Mouse (Mus musculus): ENCODE measurements around the gene Fsip1. TPM values are rescaled to one million over a fixed set of nuclear protein-coding genes. Genes with fewer than 3 reads are reported as not detected.

Fsip1 gene
- polyA plus RNA-seq (2017; shearing (Covaris generic)) = 0.37 TPM

DNA sequence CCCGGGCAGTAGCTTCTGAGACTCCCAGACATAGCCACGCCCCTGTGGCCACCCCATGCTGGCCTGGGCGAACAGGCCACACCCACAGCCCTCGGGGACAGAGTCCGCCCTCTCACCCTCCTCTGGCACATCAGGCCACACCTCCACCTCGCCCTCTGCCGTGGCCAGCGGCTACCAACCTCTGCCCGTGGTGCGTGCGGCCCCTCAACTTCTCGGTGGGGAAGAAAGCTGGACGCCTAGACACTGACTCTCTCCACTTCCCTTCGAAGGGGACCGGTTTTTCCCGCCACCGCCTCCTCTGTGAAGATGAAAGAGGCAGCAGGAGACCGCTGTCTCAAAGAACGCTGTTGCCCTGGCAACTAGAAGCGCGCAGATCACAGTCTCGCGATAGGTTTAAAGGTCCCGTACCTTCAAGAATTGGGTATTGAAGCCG is at the start of gene Fsip1:
Gene Fsip1, minus strand, starts transcription at position 346 of the 433 bp plus-strand sequence.

DNA sequence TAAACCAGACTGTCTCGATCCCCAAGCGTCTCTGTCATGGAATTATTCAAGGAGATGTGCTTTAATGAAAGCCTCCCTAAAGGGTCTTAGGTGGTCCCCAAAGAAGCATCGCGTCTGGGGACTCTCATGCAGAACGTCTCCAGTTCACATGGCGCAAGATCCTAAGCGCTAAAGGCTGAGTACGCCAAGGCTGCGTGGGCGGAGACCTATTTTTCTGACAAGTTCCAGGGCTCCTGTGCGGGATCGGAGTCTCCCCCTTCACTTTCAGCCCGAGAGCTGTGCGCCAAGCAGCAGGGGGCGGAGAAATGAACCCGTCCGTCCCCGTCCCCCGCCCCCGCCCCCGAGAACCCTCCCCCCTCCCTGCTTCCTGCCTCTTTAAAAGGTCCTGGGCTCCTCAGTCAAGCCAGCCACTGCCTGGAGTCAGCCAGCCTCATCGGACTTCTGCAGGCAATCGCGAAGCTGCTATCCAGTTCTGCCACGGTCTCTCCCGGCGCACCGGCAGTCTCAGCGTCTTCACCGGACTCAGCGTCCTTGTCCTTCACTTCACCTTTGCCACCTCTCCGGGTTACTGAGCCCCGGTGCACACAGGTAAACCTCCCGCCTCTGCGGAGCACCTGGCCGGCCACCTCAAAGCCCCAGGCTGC is 145.2 kb downstream of the Fsip1 start, which contains the start of gene Thbs1:
Gene Thbs1, plus strand, starts transcription at position 389 of the 644 bp plus-strand sequence.

Other genes with a start within 250 kb of the Fsip1 start
- 1.1 TPM for gene Thbs1, start 145.1 kb downstream of the Fsip1 start, polyA plus RNA-seq (2017; shearing (Covaris generic))
- not detected for gene Gpr176, start 116.5 kb upstream of the Fsip1 start, polyA plus RNA-seq (2017; shearing (Covaris generic))
- 13.8 TPM for gene Eif2ak4, start 131.7 kb upstream of the Fsip1 start, polyA plus RNA-seq (2017; shearing (Covaris generic))
- 338 TPM for gene Srp14, start 222.7 kb upstream of the Fsip1 start, polyA plus RNA-seq (2017; shearing (Covaris generic))

All from inflammation-experienced regulatory T-cells, adult 16 weeks (primary cell).